Mouse (Mus musculus): Measurements from ENCODE around the gene Cd40. TPM values are rescaled to one million over a fixed set of nuclear protein-coding genes. Genes with fewer than 3 reads are reported as not detected.

Cd40 gene
- polyA plus RNA-seq (2014; fragmentation: Illumina TruSeq; extraction: RNeasy Lipid Tissue Mini Kit (QIAGEN cat#74804); ENCODE audit: low read depth, low replicate concordance): 0.88 TPM

DNA sequence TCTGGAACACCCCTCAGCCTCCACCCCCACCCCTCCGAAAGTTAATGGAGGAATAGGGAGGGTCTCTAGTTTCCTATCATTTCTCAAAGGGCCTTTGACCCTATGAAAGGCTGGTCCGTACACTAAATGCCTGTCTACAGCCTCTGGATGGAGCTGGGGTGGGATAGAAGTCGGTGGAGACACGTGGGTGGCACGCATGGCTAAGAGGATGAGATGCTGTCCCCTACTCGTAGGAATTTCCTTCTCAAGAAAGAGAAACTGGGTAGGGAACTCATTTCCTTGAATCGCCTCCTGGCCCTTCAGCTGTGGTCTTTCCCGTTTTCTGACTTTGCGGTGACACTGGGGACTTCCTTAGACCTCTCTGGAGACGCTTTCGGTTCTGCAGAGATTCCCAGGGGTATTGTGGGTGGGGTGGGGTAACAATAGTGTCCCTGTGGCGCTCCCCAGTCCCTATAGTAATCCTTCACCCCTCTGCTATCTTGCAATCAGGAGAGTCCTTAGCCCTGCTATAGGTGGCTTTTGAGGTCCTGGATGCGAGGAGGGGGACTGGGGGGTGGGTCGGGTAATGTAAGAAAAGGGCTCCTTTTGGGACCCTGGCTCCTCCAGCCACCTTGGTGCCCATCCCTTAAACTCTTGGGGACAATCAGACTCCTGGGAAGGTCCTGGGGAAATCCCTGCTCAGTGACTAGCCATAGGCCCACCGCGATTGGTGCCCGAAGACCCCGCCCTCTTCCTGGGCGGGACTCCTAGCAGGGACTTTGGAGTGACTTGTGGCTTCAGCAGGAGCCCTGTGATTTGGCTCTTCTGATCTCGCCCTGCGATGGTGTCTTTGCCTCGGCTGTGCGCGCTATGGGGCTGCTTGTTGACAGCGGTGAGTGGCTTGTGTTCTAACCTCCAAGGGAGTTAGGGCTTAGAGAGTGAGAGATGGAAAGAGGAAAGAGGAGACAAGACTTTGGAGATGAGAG is at the start of gene Cd40:
Cd40 (plus strand) TSS at position 740 of the 965 bp plus-strand sequence.

GRCm38 (mm10) chr2:165034131-165035057 is 21.0 kb upstream of the Cd40 start, which contains the start of gene Ncoa5:
Gene Ncoa5 (minus strand): TSS chr2:165034867.

DNA sequence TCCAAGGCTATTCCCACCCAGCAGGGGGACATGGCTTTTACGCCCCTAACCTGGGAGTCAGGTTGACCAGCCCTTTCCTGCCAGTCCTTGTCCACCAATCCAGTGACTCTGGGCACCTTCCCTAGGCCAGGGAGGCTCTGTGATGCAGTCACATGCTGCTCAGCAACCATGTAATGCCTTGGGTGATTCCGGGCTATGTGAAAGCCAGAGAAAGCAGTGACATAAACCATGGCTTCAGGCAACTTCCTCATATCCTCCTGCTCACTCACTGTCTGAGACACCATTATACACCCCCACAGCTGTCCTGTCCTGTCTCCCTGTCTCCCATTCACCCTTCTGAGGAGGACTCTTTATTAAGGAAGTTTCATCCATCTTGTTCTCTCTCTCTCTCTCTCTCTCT is 35.2 kb downstream of the Cd40 start, which contains the start of gene 1700025C18Rik:
1700025C18Rik (minus strand) TSS at position 101 of the 400 bp plus-strand sequence.

Other genes starting within 250 kb of the Cd40 start
- 1.4 TPM for gene Zswim1, start 232.9 kb upstream of the Cd40 start, polyA plus RNA-seq (2014; fragmentation: Illumina TruSeq; extraction: RNeasy Lipid Tissue Mini Kit (QIAGEN cat#74804); ENCODE audit: low read depth, low replicate concordance)
- gene Spata25, start 227.1 kb upstream of the Cd40 start, polyA plus RNA-seq (2014; fragmentation: Illumina TruSeq; extraction: RNeasy Lipid Tissue Mini Kit (QIAGEN cat#74804); ENCODE audit: low read depth, low replicate concordance): not detected
- 43.1 TPM for gene Ctsa, start 222.8 kb upstream of the Cd40 start, polyA plus RNA-seq (2014; fragmentation: Illumina TruSeq; extraction: RNeasy Lipid Tissue Mini Kit (QIAGEN cat#74804); ENCODE audit: low read depth, low replicate concordance)
- not detected for gene Neurl2, start 222.2 kb upstream of the Cd40 start, polyA plus RNA-seq (2014; fragmentation: Illumina TruSeq; extraction: RNeasy Lipid Tissue Mini Kit (QIAGEN cat#74804); ENCODE audit: low read depth, low replicate concordance)
- gene Pltp, start 197.9 kb upstream of the Cd40 start, polyA plus RNA-seq (2014; fragmentation: Illumina TruSeq; extraction: RNeasy Lipid Tissue Mini Kit (QIAGEN cat#74804); ENCODE audit: low read depth, low replicate concordance): 1.9 TPM
- gene Pcif1, start 176.3 kb upstream of the Cd40 start, polyA plus RNA-seq (2014; fragmentation: Illumina TruSeq; extraction: RNeasy Lipid Tissue Mini Kit (QIAGEN cat#74804); ENCODE audit: low read depth, low replicate concordance): 3.1 TPM
- 0.19 TPM for gene Zfp335, start 143.9 kb upstream of the Cd40 start, polyA plus RNA-seq (2014; fragmentation: Illumina TruSeq; extraction: RNeasy Lipid Tissue Mini Kit (QIAGEN cat#74804); ENCODE audit: low read depth, low replicate concordance)
- 1.8 TPM for gene Mmp9, start 114.8 kb upstream of the Cd40 start, polyA plus RNA-seq (2014; fragmentation: Illumina TruSeq; extraction: RNeasy Lipid Tissue Mini Kit (QIAGEN cat#74804); ENCODE audit: low read depth, low replicate concordance)
- gene Slc12a5, start 94.8 kb upstream of the Cd40 start, polyA plus RNA-seq (2014; fragmentation: Illumina TruSeq; extraction: RNeasy Lipid Tissue Mini Kit (QIAGEN cat#74804); ENCODE audit: low read depth, low replicate concordance): 0.38 TPM
- gene Ncoa5, start 20.8 kb upstream of the Cd40 start, polyA plus RNA-seq (2014; fragmentation: Illumina TruSeq; extraction: RNeasy Lipid Tissue Mini Kit (QIAGEN cat#74804); ENCODE audit: low read depth, low replicate concordance): 13.0 TPM
- gene 1700025C18Rik, start 35.1 kb downstream of the Cd40 start, polyA plus RNA-seq (2014; fragmentation: Illumina TruSeq; extraction: RNeasy Lipid Tissue Mini Kit (QIAGEN cat#74804); ENCODE audit: low read depth, low replicate concordance): not detected
- not detected for gene Cdh22, start 179.2 kb downstream of the Cd40 start, polyA plus RNA-seq (2014; fragmentation: Illumina TruSeq; extraction: RNeasy Lipid Tissue Mini Kit (QIAGEN cat#74804); ENCODE audit: low read depth, low replicate concordance)
- gene Slc35c2, start 232.2 kb downstream of the Cd40 start, polyA plus RNA-seq (2014; fragmentation: Illumina TruSeq; extraction: RNeasy Lipid Tissue Mini Kit (QIAGEN cat#74804); ENCODE audit: low read depth, low replicate concordance): 2.8 TPM

Measured in sigmoid colon, adult 10 weeks (tissue).